Mouse (Mus musculus) liver, postnatal 0 days (tissue): ENCODE results near the gene Fam118a. TPM values are rescaled to one million over a fixed set of nuclear protein-coding genes. Genes with fewer than 3 reads are reported as not detected.

Source experiments
- ATAC-seq: fragments of 200-750 bp; cut with Nextera tagmentation; 2 replicates; pipeline ENCODE4 v1.8.0; 2017; ENCODE audit warnings: mild to moderate bottlenecking, moderate library complexity
- DNase-seq: peaks from one replicate; pipeline ENCODE4 v3.0.0-alpha.2; 2016
- H3K27ac ChIP-seq: fragments of 300-500 bp; sonication (generic); 2 replicates; pipeline ENCODE4 v1.5.1; 2014; ENCODE audit warnings: antibody characterized with exemption, moderate library complexity, mild to moderate bottlenecking, low read depth
- H3K27me3 ChIP-seq: fragments of 300-500 bp; sonication (generic); 2 replicates; pipeline ENCODE4 v1.6.1; 2014; ENCODE audit warnings: low read length, control low read depth, mixed read lengths; ENCODE audit not compliant: insufficient read depth
- H3K36me3 ChIP-seq: fragments of 300-500 bp; sonication (generic); replicated peaks from 2 replicates; pipeline ENCODE4 v1.6.1; 2014; ENCODE audit warnings: mild to moderate bottlenecking, control low read depth, low read length, moderate library complexity, mixed read lengths; ENCODE audit not compliant: insufficient read depth
- H3K4me1 ChIP-seq: fragments of 300-500 bp; sonication (generic); 2 replicates; pipeline ENCODE4 v1.6.1; 2014; ENCODE audit warnings: antibody characterized with exemption, mild to moderate bottlenecking, control low read depth; ENCODE audit not compliant: insufficient read depth
- H3K4me2 ChIP-seq: fragments of 300-500 bp; sonication (generic); 2 replicates; pipeline ENCODE4 v1.6.1; 2014; ENCODE audit warnings: low read depth, mild to moderate bottlenecking, low read length, moderate library complexity, mixed read lengths
- H3K4me3 ChIP-seq: fragments of 300-500 bp; sonication (generic); 2 replicates; pipeline ENCODE4 v1.5.1; 2014; ENCODE audit warnings: low read depth, low read length
- H3K9ac ChIP-seq: fragments of 300-500 bp; sonication (generic); replicated peaks from 2 replicates; pipeline ENCODE4 v1.6.1; 2014; ENCODE audit warnings: mild to moderate bottlenecking, moderate library complexity
- H3K9me3 ChIP-seq: fragments of 300-500 bp; sonication (generic); 2 replicates; pipeline ENCODE4 v1.6.1; 2016; ENCODE audit warnings: mild to moderate bottlenecking, control low read depth, low read length, mixed read lengths
- CTCF ChIP-seq: sonication (generic); IDR thresholded peaks from 2 replicates; pipeline ENCODE4 v1.5.1; 2016; ENCODE audit warnings: antibody characterized with exemption, low read depth
- EP300 ChIP-seq: IDR thresholded peaks from 2 replicates; pipeline ENCODE4 v1.6.1; 2016; ENCODE audit warnings: antibody characterized with exemption, low read depth, mild to moderate bottlenecking
- WGBS: fragments of 180-500 bp; shearing (Covaris S2); extraction: QIAGEN DNeasy Blood & Tissue Kit; methylation state at CpG from one replicate; pipeline ENCODE4 v1.1.7; 2014; ENCODE audit not compliant: insufficient replicate concordance; 5-methylcytosine and 5-hydroxymethylcytosine counted together
- polyA plus RNA-seq: library from polyadenylated mRNA; unstranded; fragments of >200 nt; fragmentation: Nextera tagmentation; extraction: Ambion mirVana; gene quantifications from 2 replicates; pipeline ENCODE4 v1.2.1, GENCODE M21; 2015

The Fam118a gene
- polyA plus RNA-seq, 1 experiment from 2014 or later: 4.2 TPM

GRCm38 (mm10) chr15:85011895-85012661, 16.7 kb upstream of the Fam118a start:
- H3K9ac ChIP-seq: no peak overlapping the region
- TF ChIP-seq EP300: no peak
- TF ChIP-seq CTCF: no peak

DNA sequence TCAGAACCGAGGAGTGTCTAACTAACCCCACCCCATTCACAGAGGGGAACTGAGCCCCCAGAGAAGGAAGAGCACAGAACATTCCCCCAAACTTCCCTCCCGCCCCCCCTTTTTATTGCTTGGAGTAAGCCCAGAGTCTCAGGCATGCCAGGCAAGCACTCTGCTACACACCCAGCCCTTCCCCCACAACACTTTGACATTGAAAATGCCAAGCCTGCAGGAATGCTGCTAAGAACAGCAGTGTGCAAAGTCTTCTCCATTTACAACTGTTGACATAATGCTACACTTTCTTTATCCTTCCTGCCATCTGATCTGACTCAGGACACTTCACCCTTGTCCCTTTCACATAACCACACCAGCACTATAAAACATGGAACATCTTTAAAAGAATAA, 16.1 kb upstream of the Fam118a start:
- H3K9ac ChIP-seq: no peak overlapping the region
- TF ChIP-seq EP300 (no peak), CTCF (no peak)
- 23% methylated on average over 2 of the region's 2 CpGs for WGBS
- peaks cover 5% of the 10 kb centered on the region; the same call in 1 of the 2 replicates for H3K4me1 ChIP-seq
- H3K27ac ChIP-seq: no peak overlapping the region
- ATAC-seq (no peak), DNase-seq (no peak)
- H3K4me2 ChIP-seq: 0 out of 2 replicates have a peak overlapping the region, but pooled peaks have one; percentile 44
- no peak overlapping the region for H3K4me3 ChIP-seq
- peaks cover 14% of the 10 kb centered on the region for H3K27me3 ChIP-seq
- no peaks in the 10 kb centered on the region for H3K9me3 ChIP-seq
- no peaks in the 10 kb centered on the region for H3K36me3 ChIP-seq

More at GRCm38 (mm10) chr15:85011895-85012661, 16.7 kb upstream of the Fam118a start:
- Histone ChIP-seq H3K4me3 (no peak overlapping the region), H3K4me1 (peaks cover 5% of the 10 kb centered on the region; the same call in 1 of the 2 replicates), H3K4me2 (peak overlapping the region; percentile 44), H3K27me3 (peaks cover 10% of the 10 kb centered on the region), H3K27ac (no peak overlapping the region), H3K9me3 (no peaks in the 10 kb centered on the region), H3K36me3 (no peaks in the 10 kb centered on the region)
- DNase-seq (no peak), ATAC-seq (no peak)
- WGBS: 32% methylated on average over 19 of the region's 19 CpGs

- no peak overlapping the region for H3K27ac ChIP-seq
- 75% methylated on average over 11 of the region's 11 CpGs for WGBS
- H3K4me2 ChIP-seq: no peak overlapping the region
- H3K36me3 ChIP-seq: no peaks in the 10 kb centered on the region
- H3K4me3 ChIP-seq: no peak overlapping the region
- ATAC-seq: no peak
- DNase-seq: no peak
- TF ChIP-seq EP300 (no peak), CTCF (no peak)
- peaks cover 5% of the 10 kb centered on the region; the same call in 1 of the 2 replicates for H3K4me1 ChIP-seq
- H3K9me3 ChIP-seq: no peaks in the 10 kb centered on the region
- no peak overlapping the region for H3K9ac ChIP-seq
- H3K27me3 ChIP-seq: peaks cover 14% of the 10 kb centered on the region
Measured at GRCm38 (mm10) chr15:85015771-85016170, 13.0 kb upstream of the Fam118a start.

GRCm38 (mm10) chr15:85016951-85017664, 11.6 kb upstream of the Fam118a start, which contains the start of gene Upk3a:
Upk3a (plus strand) TSS chr15:85017141.
- 8% methylated on average over 21 of the region's 21 CpGs for WGBS

DNA sequence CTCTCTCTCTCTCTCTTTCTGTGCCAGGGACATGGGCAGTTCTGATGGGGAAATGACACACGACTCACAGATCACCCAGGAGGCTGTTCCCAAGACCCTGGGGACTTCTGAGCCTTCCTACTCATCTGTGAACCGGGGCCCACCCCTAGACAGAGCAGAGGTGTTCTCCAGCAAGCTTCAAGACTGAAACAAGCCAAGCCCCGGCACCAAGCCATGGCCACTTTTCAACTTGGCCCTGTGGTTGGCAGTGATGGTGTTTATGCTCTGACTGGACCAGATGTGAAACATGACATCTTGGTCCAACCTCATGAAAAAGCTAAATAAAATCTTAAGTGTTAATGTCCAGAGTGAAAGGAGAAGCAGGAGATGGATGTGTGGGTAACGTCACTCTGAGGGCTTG, 6.5 kb upstream of the Fam118a start:
- Histone ChIP-seq H3K4me2 (no peak overlapping the region), H3K9ac (no peak overlapping the region), H3K4me1 (no peaks in the 10 kb centered on the region), H3K4me3 (no peak overlapping the region), H3K27ac (no peak overlapping the region), H3K27me3 (peaks cover 2% of the 10 kb centered on the region; the same call in 1 of the 2 replicates), H3K36me3 (no peaks in the 10 kb centered on the region), H3K9me3 (no peaks in the 10 kb centered on the region)
- no peak for ATAC-seq
- 52% methylated on average over 4 of the region's 4 CpGs for WGBS
- DNase-seq: no peak
- no peak for TF ChIP-seq EP300
- no peak for TF ChIP-seq CTCF

More at GRCm38 (mm10) chr15:85016951-85017664, 11.6 kb upstream of the Fam118a start, which contains the start of gene Upk3a:
- peak; percentile 57 for DNase-seq
- peak; percentile 62 for ATAC-seq
- Histone ChIP-seq H3K27me3 (peaks cover 14% of the 10 kb centered on the region), H3K9ac (no peak within 1 kb of the TSS), H3K4me3 (no peak within 1 kb of the TSS), H3K9me3 (no peaks in the 10 kb centered on the region), H3K4me1 (peaks cover 4% of the 10 kb centered on the region; the same call in 1 of the 2 replicates), H3K27ac (no peak within 1 kb of the TSS), H3K36me3 (no peaks in the 10 kb centered on the region), H3K4me2 (no peak within 1 kb of the TSS)
- TF ChIP-seq EP300: no peak
- no peak for TF ChIP-seq CTCF

- H3K4me2 ChIP-seq: no peak overlapping the region
- ATAC-seq (no peak), DNase-seq (no peak)
- TF ChIP-seq EP300: no peak
- TF ChIP-seq CTCF: no peak
- H3K27me3 ChIP-seq: no peaks in the 10 kb centered on the region
- H3K36me3 ChIP-seq: no peaks in the 10 kb centered on the region
- H3K4me3 ChIP-seq: no peak overlapping the region
- H3K9me3 ChIP-seq: no peaks in the 10 kb centered on the region
- 61% methylated on average over 4 of the region's 4 CpGs for WGBS
- H3K4me1 ChIP-seq: no peaks in the 10 kb centered on the region
- H3K27ac ChIP-seq: no peak overlapping the region
- no peak overlapping the region for H3K9ac ChIP-seq
Measured at GRCm38 (mm10) chr15:85026197-85026596, 2.6 kb upstream of the Fam118a start.
